Mouse (Mus musculus): ENCODE measurements around the gene Grm3. TPM values are rescaled to one million over a fixed set of nuclear protein-coding genes. Genes with fewer than 3 reads are reported as not detected.

Grm3 gene
- not detected in 2 replicates for total RNA-seq (2017)

DNA sequence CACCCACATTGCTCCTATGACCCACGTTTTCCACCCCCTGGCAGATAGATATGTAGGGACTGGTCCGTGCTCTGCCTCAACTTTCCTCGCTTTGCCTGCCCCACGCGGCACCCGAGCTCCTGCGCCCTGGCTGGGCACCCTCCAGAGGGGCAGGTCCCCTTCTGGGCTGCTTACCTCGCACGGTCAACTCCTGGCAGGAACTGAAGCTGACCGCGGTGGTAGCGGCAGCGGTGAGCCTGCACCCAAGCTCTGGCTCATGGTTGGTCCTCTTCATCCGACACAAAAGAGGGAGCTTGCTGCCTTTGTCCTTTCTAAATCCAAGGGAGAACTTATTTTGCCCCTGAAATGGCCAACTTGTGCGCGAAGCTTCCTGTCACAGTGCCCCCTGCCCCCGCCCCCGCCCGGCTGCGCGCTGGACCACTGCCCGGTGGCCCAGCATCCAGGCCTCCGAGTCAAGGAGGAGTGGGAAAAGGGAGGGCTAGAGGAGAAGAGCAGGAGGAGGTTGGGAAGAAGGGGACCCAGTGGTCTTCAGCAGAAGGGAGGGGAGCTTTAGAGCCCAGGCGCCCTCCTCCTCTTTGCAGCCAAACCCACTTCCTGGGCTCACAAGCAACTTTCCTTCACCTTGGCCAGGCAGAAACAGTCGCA is at the start of gene Grm3:
Gene Grm3, minus strand, starts transcription at position 215 of the 645 bp plus-strand sequence.
- 0 out of 2 replicates have a peak, but pooled peaks have one; percentile 23 for ATAC-seq (ENCODE audit: extremely low read depth, insufficient number of reproducible peaks, low FRiP score, poor library complexity, severe bottlenecking)

DNA sequence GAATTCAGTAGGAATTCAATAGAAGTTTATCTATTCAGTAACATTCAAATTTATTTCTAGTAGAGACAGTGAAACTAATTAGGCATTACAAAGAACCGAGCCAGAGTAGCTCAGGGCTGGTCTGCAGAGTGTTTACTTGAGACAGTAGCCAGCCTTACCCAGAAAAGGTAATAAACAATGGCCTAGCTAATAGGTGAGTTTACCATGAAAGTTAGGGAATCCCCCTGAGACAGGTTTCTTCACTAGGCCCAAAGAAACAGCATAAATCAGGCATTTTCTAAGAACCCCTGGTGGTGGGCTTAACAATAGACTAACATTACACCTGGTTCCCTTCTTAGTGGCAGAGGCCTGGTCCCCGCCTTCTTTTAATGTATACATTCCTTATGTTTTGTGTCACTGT is 30.8 kb upstream of the Grm3 start:
- ATAC-seq (ENCODE audit: extremely low read depth, insufficient number of reproducible peaks, low FRiP score, poor library complexity, severe bottlenecking), result no peak

DNA sequence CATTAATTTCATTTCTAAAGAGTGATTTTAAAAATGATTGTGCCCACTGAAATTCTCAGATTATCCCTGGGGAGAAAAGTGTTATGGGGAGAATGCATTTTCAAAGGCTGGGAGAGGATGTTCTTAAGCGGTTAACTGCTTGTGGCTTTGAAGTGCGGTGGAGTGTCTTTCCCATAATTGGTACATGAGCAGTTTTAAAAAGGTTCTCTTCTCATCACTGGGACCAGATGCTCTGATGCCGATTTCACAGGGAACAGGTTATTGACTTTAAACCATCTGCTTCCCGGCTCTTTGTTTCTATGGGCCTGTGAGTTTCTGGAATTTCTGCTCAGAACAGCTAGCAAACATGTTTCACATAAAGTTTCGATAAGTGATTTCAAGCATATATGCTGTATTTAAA is 23.2 kb upstream of the Grm3 start:
- no peak for ATAC-seq (ENCODE audit: extremely low read depth, insufficient number of reproducible peaks, low FRiP score, poor library complexity, severe bottlenecking)

DNA sequence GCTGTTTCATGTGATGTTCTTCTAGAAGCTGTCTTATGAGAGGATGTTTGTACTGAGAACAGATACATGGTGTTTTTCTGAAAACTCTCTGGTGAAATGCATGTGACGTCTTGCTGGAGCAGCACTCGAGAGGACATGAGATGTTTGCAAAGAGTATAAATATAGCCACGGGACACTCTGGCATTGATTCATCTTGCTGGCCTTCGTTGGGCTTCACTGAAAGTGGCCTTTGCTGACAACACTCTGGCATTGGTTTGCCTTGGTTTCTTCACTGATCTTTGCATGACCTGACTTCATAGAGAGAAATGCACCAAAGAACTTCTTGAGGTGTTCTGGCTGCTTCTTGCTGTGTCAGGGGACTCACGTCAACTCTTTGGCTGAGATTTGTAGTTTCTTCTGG is 19.1 kb upstream of the Grm3 start:
- ATAC-seq (ENCODE audit: extremely low read depth, insufficient number of reproducible peaks, low FRiP score, poor library complexity, severe bottlenecking), result no peak

DNA sequence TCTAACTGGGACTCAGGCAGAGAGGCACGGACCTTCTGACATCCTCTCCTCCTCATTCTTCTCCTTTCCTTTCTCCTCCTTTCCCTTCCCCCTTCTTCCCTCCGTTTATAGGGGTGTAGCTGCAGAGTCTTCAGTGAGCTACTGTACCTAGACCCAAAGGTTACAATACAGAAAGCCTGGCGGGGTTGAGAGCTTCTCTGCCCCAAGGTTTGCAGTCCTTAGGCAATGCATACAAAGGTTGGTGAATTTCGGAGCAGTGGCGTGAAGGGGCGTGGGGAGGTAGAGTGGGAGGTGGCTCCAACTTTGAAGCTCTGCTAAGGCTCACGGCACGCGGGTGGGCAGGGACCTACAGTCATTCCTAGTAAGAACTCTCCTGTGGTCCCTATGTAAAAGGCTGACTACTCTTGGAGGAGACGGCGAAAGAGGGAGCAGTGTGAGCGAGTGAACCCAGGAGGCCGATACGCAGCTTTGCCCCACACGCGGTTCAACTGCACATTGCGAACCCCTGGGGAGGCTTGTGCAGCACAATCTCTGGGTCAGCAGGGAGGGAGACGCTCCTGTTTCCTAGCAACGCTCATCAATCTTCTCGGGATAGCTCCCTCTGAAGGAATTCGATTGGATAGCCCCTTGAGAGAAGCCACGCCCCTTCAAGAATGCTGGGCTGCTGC is 765 bp upstream of the Grm3 start:
- ATAC-seq (ENCODE audit: extremely low read depth, insufficient number of reproducible peaks, low FRiP score, poor library complexity, severe bottlenecking), result no peak

DNA sequence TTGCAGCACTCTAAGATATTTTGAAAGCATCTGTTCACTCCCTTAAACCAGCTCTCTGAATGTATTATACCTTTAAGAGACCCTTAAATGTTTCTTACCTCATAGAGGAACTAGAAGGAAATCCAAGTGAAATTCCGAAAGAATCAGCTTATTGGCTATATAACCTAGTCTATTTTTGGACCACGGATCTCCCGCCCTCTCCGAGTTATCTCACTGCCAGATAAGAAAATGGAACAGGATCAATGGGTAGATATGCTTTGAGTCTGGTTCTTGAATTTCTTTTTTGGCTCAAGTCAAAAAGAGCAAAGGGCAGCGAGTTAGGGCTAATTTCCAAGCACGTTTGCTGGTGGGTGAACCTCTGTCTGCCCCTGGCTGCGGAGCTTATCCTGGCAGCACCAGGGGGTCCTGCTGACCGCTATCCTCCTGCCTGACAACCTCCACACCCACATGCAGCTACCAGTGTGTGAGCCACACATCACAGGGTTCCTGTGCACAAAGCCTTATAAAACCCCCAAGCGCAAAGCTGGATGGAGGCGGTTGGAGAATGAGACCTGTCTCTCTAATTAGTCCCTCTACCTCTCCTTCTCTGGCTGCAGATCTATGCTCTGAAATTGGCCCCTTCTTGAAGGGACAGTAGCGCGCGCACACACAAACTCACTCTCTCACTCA is 549 bp downstream of the Grm3 start:
- ATAC-seq (ENCODE audit: extremely low read depth, insufficient number of reproducible peaks, low FRiP score, poor library complexity, severe bottlenecking), result no peak

DNA sequence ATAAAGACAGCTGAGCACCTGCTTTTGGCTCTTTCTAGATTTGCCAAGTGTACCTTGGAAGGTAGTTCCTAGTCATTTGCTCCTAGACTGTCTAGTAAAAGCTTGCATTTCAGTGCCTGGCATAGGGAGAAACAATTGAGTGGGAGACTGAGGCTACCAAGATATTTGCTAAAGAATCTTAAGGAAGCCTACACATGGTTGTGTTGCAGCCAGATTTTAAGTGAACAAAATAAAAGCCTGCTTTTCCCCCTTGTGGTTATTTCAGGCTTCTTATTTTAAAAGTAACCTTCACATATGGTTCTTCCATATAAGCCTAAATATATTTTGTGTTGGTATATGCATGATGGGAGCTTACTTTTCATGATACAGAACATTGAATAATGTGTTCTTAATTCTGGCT is 3.8 kb downstream of the Grm3 start:
- ATAC-seq (ENCODE audit: extremely low read depth, insufficient number of reproducible peaks, low FRiP score, poor library complexity, severe bottlenecking), result no peak

DNA sequence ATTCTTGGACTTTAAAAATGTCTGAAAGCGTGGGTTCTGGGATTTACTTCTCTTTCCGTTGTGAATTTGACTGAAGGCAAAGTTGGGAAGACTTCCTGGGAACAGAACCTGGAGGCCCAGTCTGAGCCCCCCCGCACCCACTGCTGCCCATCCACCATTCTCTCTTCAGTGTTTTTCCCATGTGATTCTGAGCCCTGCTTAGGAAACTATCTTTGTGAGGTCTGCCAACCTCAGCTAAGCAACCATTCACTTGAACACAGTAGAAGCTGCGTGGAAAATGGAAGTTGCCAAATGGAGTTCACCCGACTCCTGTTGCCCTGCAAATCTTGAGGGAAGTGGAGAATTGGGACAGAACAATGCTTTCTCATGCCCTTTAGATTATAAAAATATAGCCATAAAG is 8.7 kb downstream of the Grm3 start:
- no peak for ATAC-seq (ENCODE audit: extremely low read depth, insufficient number of reproducible peaks, low FRiP score, poor library complexity, severe bottlenecking)

DNA sequence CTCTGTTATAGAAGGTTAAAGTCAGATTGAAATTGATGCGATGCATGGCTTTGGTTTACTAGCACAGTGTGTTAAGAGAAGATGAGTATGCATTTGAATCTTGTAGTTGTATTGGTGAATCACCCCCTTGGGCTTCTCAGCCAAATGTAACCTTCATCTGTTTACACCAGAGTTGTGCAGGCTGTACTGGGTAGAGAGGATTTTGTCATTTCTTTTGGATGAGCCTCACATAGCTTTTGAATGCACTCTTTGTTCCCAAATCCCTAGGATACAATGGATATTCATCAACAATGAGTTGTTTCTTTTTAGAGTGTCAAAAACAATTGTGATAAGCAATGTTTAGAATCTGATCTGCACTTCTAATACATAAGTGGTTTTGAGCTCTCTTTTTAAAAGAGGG is 17.9 kb downstream of the Grm3 start:
- ATAC-seq (ENCODE audit: extremely low read depth, insufficient number of reproducible peaks, low FRiP score, poor library complexity, severe bottlenecking), result no peak

DNA sequence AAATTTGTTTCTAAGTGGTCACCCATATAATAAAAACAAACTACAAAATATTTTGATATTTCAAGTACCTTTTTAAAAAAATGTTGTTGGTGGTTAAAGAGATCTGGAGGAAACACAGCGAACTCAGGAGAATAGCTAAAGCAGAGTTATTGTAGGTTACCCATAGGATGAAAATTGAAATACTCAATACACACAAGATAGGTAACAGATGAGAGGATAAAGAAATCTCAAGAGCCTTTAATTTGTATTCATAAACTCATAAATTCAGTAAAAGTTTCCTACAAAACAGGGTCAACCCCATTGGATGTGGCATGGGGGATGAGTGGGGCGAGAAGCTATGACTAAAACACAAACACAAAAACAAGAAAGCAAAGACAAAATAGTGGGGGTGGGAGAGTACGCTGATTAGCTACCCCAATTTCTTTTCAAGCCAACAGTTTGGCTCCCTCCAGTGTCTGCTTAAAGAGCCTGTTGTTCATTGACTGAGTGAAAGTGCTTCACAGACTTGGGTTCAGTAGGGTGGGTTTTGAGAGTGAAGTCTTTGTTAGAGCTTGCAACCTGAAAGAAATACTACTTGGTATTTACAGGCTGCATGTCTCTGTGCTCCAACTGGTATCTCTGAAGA is 21.5 kb downstream of the Grm3 start:
- ATAC-seq (ENCODE audit: extremely low read depth, insufficient number of reproducible peaks, low FRiP score, poor library complexity, severe bottlenecking), result no peak

DNA sequence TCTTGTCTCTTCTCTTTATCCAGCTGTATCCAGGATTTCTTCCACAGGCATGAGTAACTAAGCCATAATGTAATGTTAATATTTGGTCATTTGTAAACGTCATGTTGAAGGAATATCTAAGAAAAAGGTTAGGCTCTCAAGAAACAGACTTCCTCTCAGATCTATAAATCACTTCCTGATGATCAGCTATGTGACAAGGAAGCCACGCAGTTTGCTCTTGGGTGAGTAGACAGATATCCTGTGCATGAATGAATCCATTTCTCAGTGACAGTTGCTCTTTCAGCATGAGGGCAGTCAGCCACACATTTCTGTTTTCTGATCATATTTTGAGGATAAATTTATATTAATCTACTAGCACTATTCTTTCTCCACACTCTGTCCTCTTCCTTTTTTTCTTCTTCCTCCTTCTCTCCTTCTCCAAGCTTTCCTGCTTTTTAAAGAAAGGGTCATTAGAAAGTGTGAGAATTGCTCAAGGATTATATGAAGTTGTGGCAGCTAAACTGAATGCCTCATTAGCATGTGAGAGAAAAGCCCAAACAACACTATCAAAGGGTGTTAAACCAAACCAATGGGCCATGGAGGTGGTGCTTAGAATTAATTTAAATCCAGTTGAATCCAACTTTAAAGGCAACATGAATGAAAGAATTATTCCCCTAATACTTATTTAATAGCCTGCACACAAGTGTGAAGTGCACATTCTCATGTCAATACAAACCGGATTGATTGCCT is 22.1 kb downstream of the Grm3 start:
- ATAC-seq (ENCODE audit: extremely low read depth, insufficient number of reproducible peaks, low FRiP score, poor library complexity, severe bottlenecking), result no peak

DNA sequence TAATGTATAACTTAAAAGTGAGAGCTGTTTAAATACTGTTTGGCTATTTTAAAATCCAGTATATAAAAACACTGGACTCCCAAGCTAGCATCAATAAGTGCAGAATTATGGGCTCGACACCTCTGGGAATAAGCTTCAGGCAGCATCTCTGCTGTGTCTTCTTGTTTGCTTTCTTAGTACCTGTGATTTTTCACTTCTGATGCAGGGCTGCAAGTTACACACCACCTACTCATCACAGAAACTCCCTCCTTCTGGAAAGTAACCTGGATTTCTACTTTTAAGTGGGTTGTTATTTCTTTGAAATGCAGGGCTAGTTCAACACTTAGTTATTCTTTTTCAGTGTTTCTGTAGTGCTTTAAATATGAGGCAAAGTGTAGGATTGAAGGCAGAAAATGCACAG is 32.6 kb downstream of the Grm3 start:
- ATAC-seq (ENCODE audit: extremely low read depth, insufficient number of reproducible peaks, low FRiP score, poor library complexity, severe bottlenecking), result no peak

DNA sequence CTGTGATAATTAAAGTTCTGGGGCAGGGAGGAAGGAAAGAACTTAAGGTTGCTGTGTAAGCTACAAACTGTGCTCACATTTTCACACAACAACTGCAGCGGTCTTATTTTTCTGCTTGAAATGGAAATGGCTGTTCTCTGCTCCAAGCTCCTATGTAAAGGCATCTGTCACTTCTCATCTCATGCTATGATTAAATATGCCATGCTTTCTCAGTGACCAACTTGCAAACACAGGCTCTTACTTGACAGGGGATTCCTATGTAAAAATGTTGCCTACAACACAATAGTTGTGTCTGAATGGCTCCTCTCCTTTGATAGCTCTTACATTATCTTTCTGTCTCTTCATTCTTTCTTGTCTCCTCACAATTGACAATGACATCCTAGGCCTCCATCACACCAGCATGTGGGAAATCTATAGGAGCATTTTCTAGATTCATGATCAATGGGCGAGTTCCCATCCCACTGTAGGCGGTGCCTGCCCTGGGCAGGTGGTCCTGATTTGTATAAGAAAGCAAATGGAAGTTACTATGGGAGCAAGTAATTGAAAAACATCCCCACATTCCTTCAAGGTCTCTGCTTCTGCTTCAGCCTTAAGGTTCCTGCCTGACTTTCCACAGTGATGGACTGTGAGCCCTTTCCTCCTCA is 34.2 kb downstream of the Grm3 start:
- ATAC-seq (ENCODE audit: extremely low read depth, insufficient number of reproducible peaks, low FRiP score, poor library complexity, severe bottlenecking), result no peak

DNA sequence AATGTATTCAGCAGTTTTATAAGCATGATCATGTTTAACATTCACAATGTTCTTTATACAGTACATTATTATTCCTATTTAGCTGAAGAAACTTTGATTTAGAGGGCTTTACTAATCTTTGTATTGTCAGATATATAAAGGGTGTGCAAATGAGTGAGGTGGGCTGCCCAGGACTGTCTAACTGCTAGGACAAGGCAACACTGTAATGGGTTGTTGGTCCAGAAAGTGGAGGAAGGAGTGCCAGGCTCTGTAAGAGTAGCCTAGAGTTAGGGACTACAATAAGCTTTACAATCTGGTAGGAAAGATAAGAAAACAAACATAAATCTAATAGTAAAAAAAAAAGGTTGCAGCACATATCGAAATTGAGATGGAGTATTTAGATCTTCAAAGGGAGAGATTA is 34.8 kb downstream of the Grm3 start:
- no peak for ATAC-seq (ENCODE audit: extremely low read depth, insufficient number of reproducible peaks, low FRiP score, poor library complexity, severe bottlenecking)

DNA sequence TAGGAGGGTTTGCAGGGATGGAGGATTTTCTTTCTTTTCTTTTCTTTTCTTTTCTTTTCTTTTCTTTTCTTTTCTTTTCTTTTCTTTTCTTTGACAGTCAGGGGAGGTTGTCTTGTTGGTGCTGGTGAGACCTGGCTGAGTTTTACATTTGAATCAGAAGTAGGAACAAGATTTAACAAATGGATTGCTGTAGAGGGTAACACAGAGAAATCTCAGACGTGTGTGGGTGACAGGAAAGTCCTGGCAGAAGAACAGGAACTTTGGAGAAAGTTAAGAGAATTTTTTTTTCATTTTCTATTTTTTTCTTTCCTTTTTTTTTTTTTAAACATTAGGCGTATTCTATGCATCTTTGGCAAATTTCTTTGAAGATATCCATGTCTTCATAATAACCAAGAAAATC is 41.8 kb downstream of the Grm3 start:
- ATAC-seq (ENCODE audit: extremely low read depth, insufficient number of reproducible peaks, low FRiP score, poor library complexity, severe bottlenecking), result no peak

DNA sequence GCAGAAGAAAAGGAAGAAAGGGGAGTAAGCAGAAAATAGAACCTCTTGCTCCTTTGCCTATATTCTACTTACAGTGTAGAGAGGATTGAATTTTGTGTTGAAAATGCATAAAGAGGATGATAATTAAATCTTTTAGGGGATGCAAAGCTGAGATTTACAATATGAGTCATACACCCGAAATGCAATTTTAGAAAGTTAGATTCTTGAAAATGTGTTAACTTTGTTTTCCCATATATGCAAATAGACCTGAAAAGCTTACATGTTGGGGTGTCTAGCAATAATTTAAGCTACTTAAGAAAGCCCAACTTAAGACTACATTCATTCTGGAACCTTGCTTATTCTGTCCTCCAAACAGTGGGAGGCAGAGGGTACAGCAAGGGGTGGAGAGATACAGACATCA is 56.0 kb downstream of the Grm3 start:
- ATAC-seq (ENCODE audit: extremely low read depth, insufficient number of reproducible peaks, low FRiP score, poor library complexity, severe bottlenecking), result no peak

DNA sequence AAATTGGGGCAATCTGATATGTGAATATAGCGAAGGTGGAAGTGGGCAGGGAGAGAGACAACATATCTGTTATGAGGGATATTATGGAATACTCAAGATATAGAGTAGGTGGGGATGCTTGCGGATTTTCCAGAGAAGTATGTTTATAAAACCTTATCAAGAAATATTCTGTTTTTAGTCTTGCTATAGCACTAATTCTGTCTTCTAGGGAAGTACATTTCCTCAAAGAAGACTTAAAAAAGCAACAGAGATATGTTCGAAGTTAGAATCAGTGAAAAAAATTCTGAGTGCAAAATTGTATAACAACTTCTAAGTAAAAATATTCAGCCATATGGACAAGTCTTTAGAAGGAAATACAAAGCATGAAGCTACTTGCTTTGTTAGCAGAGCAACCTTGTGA is 61.6 kb downstream of the Grm3 start:
- ATAC-seq (ENCODE audit: extremely low read depth, insufficient number of reproducible peaks, low FRiP score, poor library complexity, severe bottlenecking), result no peak

DNA sequence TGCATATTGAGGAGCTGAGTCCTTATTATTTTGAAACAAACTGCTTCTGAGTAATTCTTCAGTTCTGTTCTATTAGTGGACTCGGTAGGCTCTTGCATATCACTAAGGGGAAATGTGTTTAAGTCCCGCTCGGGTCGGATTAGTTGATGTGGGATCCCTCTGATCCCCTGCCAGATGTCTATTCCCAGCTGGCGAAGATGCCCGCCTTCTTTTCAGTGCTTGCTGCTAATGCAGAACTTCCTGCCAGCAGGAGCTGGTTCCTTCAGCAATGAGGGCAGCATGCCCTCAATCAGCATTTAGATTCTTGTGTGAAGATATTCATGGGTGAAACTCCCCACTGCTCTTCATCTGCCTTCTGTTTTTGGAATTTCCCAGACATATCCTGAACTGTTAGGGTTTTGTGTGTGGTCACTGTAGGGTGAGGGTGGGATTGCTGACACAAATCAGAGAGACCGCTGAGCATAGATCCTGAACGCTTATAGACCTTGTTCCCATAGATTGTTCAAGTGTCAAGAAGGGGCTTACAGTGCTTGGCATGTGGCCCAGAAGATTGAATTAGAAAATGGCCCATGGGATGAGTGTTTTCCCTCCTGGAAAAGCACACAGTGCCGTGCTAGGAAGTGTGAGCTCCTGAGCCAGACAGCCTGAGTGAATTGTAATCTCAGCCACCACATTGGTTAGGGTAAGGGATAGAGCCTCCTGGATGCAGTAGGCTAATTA is 62.9 kb downstream of the Grm3 start:
- no peak for ATAC-seq (ENCODE audit: extremely low read depth, insufficient number of reproducible peaks, low FRiP score, poor library complexity, severe bottlenecking)

Measured in neutrophil, adult 5-6 weeks (primary cell).